Mouse (Mus musculus): Measurements from ENCODE around the gene Net1.

- TF ChIP-seq CTCF (IDR thresholded peaks at IDR 0.05; ENCODE audit: extremely low read depth, insufficient read depth, insufficient read length, insufficient replicate concordance) (no peak), POLR2A (IDR thresholded peaks at IDR 0.05; ENCODE audit: low read depth, low read length) (no peak)
Observed at GRCm38 (mm10) chr13:3867158-3867557, 50.9 kb downstream of the Net1 start.
